Mouse (Mus musculus): ENCODE data around the gene Frem1. TPM values are rescaled to one million over a fixed set of nuclear protein-coding genes. Genes with fewer than 3 reads are reported as not detected.

The Frem1 gene
- polyA plus RNA-seq, 1 experiment, result 1.9 TPM

DNA sequence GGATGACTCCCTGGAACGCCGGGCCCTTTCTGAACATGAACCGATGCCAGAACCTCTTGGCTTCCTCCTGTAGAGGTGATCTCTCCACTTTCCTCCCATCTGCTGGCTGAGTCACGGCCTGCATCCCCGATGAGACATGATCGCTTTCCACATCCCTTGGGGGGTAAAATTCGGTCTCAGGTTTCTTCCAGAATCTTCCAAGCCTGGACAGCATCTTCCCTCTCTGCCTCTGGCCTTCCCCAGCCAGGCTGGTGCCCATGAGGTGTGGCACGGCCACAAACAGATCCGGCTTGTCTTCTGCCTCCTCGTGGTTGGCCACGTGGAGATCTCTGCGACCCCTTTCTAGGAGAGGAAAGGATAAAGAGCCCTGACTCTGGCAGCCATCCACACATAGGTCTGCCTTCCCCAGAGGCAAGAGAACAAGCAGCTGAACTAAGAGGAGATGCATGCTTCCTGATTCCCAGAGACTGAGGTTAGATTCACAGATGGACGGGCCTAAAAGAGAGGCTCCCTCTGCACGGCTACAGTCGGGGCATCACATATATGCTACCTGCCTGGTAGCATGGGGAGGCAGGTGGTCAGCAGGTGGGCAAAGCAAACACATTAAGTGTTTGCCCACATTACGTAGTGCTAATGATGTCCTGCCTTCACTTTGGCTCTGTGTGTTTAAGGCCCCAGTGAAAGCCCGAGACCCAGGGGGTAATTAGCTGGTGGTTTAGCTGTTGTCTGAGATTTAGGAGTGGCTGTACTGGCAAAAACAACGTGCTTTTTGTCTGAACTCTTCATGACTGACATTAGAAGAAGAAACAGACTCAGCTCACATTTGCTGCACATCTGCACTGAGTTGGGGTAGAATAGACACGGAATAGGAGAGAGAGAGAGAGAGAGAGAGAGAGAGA is 167.3 kb downstream of the Frem1 start, which contains the start of gene Cer1:
TSS of gene Cer1 (minus strand) at position 513 of the 899 bp plus-strand sequence.
- H3K27ac ChIP-seq (ENCODE audit: control insufficient read depth, insufficient read depth, low read depth, low read length), result no peak within 1 kb of the TSS
- no peak for TF ChIP-seq CTCF (IDR thresholded peaks at IDR 0.05; ENCODE audit: control insufficient read depth, insufficient read depth, insufficient replicate concordance, low read depth, low read length)
- TF ChIP-seq POLR2A (IDR thresholded peaks at IDR 0.05; ENCODE audit: control insufficient read depth, low read depth, low read length), result no peak
- H3K27me3 ChIP-seq (ENCODE audit: control insufficient read depth, insufficient read depth, low read length), result no peaks in the 10 kb centered on the region
- H3K36me3 ChIP-seq (ENCODE audit: control insufficient read depth, insufficient read depth, low read length), result no peaks in the 10 kb centered on the region
- no peak within 1 kb of the TSS for H3K4me3 ChIP-seq (ENCODE audit: control insufficient read depth, low read depth, low read length)
- no peaks in the 10 kb centered on the region for H3K4me1 ChIP-seq (ENCODE audit: control insufficient read depth, insufficient read depth, low read length)

DNA sequence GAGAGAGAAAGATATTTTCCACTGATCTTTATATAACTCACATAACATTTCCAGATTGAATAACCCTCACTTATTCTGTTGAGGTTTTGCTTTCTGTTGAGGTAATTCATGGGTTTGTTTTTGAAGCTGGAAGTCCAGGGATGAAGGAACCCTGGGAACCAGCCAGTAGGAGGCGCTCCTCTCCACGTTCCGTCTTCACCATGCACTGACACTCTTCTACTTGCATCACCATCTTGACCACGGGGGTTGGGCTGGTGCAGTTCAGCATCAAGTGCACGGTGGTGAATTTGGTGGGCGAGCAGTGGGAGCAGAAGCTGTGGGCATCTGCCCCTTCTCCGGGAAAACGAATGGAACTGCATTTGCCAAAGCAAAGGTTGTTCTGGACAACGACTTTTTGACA is 169.6 kb downstream of the Frem1 start:
- Histone ChIP-seq H3K4me1 (ENCODE audit: control insufficient read depth, insufficient read depth, low read length) (no peaks in the 10 kb centered on the region), H3K27ac (ENCODE audit: control insufficient read depth, insufficient read depth, low read depth, low read length) (no peak overlapping the region), H3K4me3 (ENCODE audit: control insufficient read depth, low read depth, low read length) (no peak overlapping the region), H3K27me3 (ENCODE audit: control insufficient read depth, insufficient read depth, low read length) (no peaks in the 10 kb centered on the region), H3K36me3 (ENCODE audit: control insufficient read depth, insufficient read depth, low read length) (no peaks in the 10 kb centered on the region)
- TF ChIP-seq POLR2A (IDR thresholded peaks at IDR 0.05; ENCODE audit: control insufficient read depth, low read depth, low read length) (no peak), CTCF (IDR thresholded peaks at IDR 0.05; ENCODE audit: control insufficient read depth, insufficient read depth, insufficient replicate concordance, low read depth, low read length) (peak; percentile 55; the same call in 1 of the 2 replicates)

DNA sequence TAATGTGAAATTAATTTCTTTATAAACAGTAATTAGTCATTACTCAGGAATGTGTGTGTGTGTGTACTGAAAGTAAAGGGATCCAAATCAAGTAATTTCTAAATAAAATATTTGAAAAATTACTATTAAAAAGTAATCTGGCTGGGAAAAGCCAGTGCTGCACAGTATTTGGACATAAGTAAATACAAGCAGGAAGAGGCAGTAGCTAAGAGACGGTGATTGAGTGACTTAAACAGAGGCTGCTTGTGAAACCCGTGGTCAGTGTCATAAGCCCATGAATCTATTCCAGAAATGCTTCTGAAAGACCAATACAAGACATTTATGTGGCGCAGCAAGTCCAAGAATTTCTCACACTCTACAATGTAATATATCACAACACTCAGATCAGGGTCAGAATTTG is 170.8 kb downstream of the Frem1 start:
- Histone ChIP-seq H3K27me3 (ENCODE audit: control insufficient read depth, insufficient read depth, low read length) (no peaks in the 10 kb centered on the region), H3K4me3 (ENCODE audit: control insufficient read depth, low read depth, low read length) (no peak overlapping the region), H3K36me3 (ENCODE audit: control insufficient read depth, insufficient read depth, low read length) (no peaks in the 10 kb centered on the region), H3K4me1 (ENCODE audit: control insufficient read depth, insufficient read depth, low read length) (no peaks in the 10 kb centered on the region), H3K27ac (ENCODE audit: control insufficient read depth, insufficient read depth, low read depth, low read length) (no peak overlapping the region)
- TF ChIP-seq CTCF (IDR thresholded peaks at IDR 0.05; ENCODE audit: control insufficient read depth, insufficient read depth, insufficient replicate concordance, low read depth, low read length) (no peak), POLR2A (IDR thresholded peaks at IDR 0.05; ENCODE audit: control insufficient read depth, low read depth, low read length) (no peak)

DNA sequence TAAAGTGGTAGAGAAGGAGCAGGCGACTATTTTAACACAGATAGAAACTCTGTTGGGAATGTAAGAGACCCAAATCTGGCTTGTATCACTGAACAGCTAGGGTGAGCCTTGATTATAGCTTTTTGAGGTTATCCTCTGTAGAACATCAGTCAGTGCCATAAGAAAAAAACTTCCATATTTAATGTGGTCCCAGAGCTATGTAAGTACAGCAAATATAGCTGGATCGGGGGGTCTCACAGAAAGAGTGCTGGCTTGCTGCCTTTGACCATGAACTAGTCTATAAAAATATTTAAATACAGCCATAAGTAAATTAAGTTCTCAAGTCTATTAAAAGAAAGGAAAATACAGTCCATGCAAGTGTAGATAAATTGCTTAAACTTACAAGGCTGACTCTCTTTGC is 171.9 kb downstream of the Frem1 start:
- H3K27me3 ChIP-seq (ENCODE audit: control insufficient read depth, insufficient read depth, low read length), result no peaks in the 10 kb centered on the region
- TF ChIP-seq POLR2A (IDR thresholded peaks at IDR 0.05; ENCODE audit: control insufficient read depth, low read depth, low read length), result no peak
- no peak for TF ChIP-seq CTCF (IDR thresholded peaks at IDR 0.05; ENCODE audit: control insufficient read depth, insufficient read depth, insufficient replicate concordance, low read depth, low read length)
- H3K36me3 ChIP-seq (ENCODE audit: control insufficient read depth, insufficient read depth, low read length), result no peaks in the 10 kb centered on the region
- no peaks in the 10 kb centered on the region for H3K4me1 ChIP-seq (ENCODE audit: control insufficient read depth, insufficient read depth, low read length)
- H3K27ac ChIP-seq (ENCODE audit: control insufficient read depth, insufficient read depth, low read depth, low read length), result no peak overlapping the region
- no peak overlapping the region for H3K4me3 ChIP-seq (ENCODE audit: control insufficient read depth, low read depth, low read length)

DNA sequence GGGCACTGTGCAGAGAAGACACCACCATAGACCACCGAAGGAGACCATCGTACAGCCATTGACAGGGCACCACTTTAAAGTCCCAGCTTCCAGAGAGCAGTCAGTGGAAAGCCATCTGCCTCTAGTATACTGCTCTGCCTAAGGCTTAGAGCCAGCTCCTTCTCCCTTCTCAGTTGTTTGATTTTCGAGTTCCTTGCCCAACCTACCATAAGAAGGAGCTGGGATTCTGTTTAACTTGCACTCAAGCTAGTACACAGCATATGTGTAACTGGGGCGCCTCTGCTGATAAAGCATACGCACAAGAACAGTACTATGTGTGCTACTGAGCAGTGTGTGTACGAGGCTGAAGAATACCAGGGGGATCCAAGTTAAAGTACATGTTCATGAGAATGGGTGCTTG is 173.0 kb downstream of the Frem1 start:
- Histone ChIP-seq H3K4me1 (ENCODE audit: control insufficient read depth, insufficient read depth, low read length) (no peaks in the 10 kb centered on the region), H3K27me3 (ENCODE audit: control insufficient read depth, insufficient read depth, low read length) (no peaks in the 10 kb centered on the region), H3K4me3 (ENCODE audit: control insufficient read depth, low read depth, low read length) (no peak overlapping the region), H3K36me3 (ENCODE audit: control insufficient read depth, insufficient read depth, low read length) (no peaks in the 10 kb centered on the region), H3K27ac (ENCODE audit: control insufficient read depth, insufficient read depth, low read depth, low read length) (no peak overlapping the region)
- no peak for TF ChIP-seq CTCF (IDR thresholded peaks at IDR 0.05; ENCODE audit: control insufficient read depth, insufficient read depth, insufficient replicate concordance, low read depth, low read length)
- TF ChIP-seq POLR2A (IDR thresholded peaks at IDR 0.05; ENCODE audit: control insufficient read depth, low read depth, low read length), result no peak

DNA sequence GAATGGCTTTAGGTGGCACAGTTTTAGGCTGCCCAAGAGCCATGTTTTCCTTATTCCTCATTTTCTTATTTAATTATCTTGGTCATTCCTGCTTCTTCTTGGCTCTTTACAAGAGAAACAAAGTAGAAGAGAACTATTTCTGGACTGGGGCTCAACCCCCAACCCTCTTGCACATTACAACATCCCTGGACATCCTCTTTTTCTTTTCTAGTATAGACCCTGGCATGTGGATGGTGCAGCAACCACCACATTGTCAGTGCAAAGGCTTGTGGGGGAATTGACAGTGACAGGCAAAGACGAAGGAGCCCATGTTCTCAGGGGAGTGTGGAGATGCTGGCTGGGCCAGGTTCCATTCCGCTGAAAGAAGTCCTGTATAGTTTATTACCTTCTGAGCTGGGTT is 175.5 kb downstream of the Frem1 start:
- Histone ChIP-seq H3K27ac (ENCODE audit: control insufficient read depth, insufficient read depth, low read depth, low read length) (no peak overlapping the region), H3K4me3 (ENCODE audit: control insufficient read depth, low read depth, low read length) (no peak overlapping the region), H3K36me3 (ENCODE audit: control insufficient read depth, insufficient read depth, low read length) (no peaks in the 10 kb centered on the region), H3K27me3 (ENCODE audit: control insufficient read depth, insufficient read depth, low read length) (no peaks in the 10 kb centered on the region), H3K4me1 (ENCODE audit: control insufficient read depth, insufficient read depth, low read length) (no peaks in the 10 kb centered on the region)
- TF ChIP-seq CTCF (IDR thresholded peaks at IDR 0.05; ENCODE audit: control insufficient read depth, insufficient read depth, insufficient replicate concordance, low read depth, low read length), result no peak
- TF ChIP-seq POLR2A (IDR thresholded peaks at IDR 0.05; ENCODE audit: control insufficient read depth, low read depth, low read length), result no peak

DNA sequence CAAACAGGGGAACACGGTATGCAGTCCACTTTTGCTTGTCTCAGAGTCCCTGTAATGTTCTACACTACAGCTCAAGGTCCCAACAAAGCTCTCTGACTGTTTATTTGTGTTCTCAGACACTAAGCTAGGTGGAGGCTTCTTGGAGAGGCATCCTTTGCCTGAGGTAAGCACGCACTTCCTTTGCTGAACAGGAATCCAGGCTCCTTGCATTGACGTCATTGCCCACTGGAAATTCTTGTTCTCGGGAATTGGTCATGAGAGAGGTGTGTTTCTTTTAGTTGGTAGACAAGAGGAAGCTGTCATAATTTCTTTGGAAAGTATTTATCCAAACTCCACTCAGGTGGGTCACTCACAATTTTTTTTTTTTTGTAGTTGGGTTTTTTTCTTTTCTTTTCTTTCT is 176.6 kb downstream of the Frem1 start:
- no peak for TF ChIP-seq CTCF (IDR thresholded peaks at IDR 0.05; ENCODE audit: control insufficient read depth, insufficient read depth, insufficient replicate concordance, low read depth, low read length)
- H3K36me3 ChIP-seq (ENCODE audit: control insufficient read depth, insufficient read depth, low read length), result no peaks in the 10 kb centered on the region
- H3K27me3 ChIP-seq (ENCODE audit: control insufficient read depth, insufficient read depth, low read length), result no peaks in the 10 kb centered on the region
- no peak overlapping the region for H3K4me3 ChIP-seq (ENCODE audit: control insufficient read depth, low read depth, low read length)
- no peaks in the 10 kb centered on the region for H3K4me1 ChIP-seq (ENCODE audit: control insufficient read depth, insufficient read depth, low read length)
- no peak overlapping the region for H3K27ac ChIP-seq (ENCODE audit: control insufficient read depth, insufficient read depth, low read depth, low read length)

All from testis, adult 2 months (tissue).